Mouse (Mus musculus): ENCODE results near the gene Fcho1.
"Not testable (repeated sequence)": the region's sequence is repeated elsewhere in the genome, so short reads cannot be mapped to it uniquely, and the experiment has no call there.

DNA sequence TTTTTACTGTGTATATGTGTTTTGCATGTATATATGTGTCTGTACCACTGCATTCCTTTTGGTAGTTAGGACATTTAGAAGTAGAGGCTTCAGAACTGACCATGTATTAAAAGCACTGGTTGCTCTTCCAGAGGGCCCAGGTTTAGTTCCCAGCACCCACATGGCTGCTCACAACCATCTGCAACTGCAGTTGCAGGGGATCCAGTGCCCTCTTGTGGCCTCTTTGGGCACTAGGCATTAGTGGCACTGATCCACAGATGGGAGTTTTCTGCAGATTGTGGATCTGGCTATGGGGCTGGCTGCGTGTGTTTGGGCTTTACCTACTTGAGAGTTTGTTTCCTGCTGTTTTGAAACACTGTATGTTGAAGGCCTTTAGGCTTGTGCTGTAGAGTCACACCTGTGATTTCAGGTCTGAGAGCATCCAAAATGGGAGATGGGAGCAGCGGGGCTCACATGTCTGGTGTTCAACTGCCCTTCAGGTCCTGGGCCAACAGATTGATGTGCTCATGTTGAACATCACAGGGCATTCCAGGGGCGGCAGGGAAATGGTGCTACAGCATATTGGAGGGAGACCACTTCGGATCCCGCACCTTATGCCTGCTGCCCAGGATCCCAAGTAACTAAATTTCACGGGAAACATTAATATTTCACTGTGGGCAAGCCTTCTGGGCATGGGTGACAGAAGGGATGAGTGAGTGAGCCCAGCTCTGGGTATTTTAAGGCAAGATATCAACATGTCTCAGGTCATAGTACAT lies 24.0 kb upstream of the Fcho1 start:
- TF ChIP-seq CTCF (IDR thresholded peaks at IDR 0.05; ENCODE audit: low read depth, low read length): peak; percentile 40
- not testable (repeated sequence) for TF ChIP-seq POLR2A (IDR thresholded peaks at IDR 0.05; ENCODE audit: insufficient read depth, low read length); EP300 (IDR thresholded peaks at IDR 0.05; ENCODE audit: insufficient read depth, low read depth, low read length)

Measured in ES-Bruce4 (cell line).